Mouse (Mus musculus): ENCODE measurements around the gene Lrp2bp.
A peak's percentile ranks its signal among the peaks of the same experiment; 100 is the strongest.

DNA sequence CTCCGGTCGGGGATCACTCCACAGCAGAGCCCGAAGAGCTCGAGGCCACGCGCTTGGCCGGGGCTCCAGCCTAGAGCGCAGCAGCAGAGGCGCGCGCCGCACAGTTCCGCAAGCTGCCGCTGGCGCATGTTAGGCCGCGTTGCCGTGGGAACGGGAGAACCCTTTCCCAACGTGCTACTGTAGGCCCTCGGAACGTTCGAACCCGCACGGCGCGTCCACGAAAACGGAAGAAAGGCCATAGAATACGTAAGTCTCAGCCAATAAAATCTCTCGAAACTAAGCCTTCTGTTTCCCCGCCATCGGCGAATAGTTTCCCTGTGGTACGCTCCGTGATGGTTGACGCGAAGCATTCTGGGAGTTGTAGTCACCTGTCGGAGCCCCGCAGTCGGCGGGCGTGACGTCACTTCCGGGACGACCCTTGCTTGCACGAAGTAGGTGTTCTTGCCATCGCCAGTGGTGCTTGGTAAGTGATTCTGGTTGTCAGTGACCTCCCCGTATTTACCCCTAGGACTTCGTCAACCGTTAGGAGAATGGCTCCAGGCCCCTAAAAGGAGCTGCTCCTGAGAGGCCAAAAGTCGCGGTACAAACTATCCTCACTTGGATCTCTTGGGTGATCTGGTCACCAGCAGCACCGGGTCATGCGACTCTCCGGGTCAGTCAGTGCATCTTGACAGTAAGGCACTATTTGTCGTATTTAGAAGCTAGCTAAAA is 23.8 kb upstream of the Lrp2bp start, which contains the start of the genes 1700029J07Rik and Ufsp2:
- TF ChIP-seq CTCF (IDR thresholded peaks at IDR 0.05; ENCODE audit: borderline replicate concordance, insufficient read depth, low read length) (no peak), POLR2A (IDR thresholded peaks at IDR 0.05; ENCODE audit: low read depth, low read length) (peak; percentile 79)
